Mouse (Mus musculus): Measurements from ENCODE around the gene Zfp729a. TPM values are rescaled to one million over a fixed set of nuclear protein-coding genes. Genes with fewer than 3 reads are reported as not detected.
"Not testable (repeated sequence)": the region's sequence is repeated elsewhere in the genome, so short reads cannot be mapped to it uniquely, and the experiment has no call there.

Gene Zfp729a
- polyA plus RNA-seq (2015; fragmentation: Nextera tagmentation; extraction: Ambion mirVana): 0.77 and 0.99 TPM in 2 replicates

DNA sequence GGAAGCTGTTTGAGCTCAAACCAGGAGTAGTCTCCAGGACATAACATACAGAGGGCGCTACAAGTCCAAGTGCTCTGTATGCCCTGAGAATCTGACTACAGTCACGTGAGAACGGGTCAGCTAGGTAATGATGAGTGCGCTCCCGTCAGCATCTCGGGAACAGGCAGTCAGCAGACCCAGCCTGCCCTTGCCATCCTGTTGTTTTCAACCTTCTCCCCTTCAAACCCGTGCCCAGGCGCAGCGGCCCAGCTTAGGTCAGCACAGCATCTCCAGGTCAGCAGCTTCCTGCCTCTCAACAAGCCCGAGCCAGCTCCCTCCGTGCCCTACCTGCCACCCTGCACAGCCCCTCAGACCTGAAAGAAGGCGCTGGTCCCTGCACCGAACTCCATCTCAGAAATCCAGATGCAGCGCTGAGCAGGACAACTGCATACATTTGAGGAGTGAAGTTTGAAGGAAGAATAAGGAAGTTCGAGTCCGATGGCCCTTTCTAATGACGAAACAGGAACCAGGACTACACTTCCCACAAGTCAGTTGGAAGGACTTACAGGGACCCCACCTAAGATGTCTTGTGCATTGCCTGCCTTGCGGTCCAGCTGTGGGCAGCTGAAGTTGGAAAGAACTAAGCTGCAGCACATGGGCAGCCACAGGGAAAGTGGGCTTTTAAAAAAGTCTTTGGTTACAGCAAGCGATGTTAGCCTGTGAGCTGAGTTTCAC, at the start of gene Zfp729a, which contains the start of gene Gm49345:
Gene Zfp729a (minus strand): TSS at position 498 of the 714 bp plus-strand sequence.
Gene Gm49345 (minus strand): TSS at position 476 of the 714 bp plus-strand sequence.
- peak; percentile 98 for ATAC-seq (ENCODE audit: low read depth)
- Histone ChIP-seq H3K9ac (ENCODE audit: low read depth, low read length) (peak within 1 kb of the TSS; percentile 79), H3K9me3 (replicated peaks; ENCODE audit: control insufficient read depth, low read length) (no peaks in the 10 kb centered on the region), H3K27ac (ENCODE audit: low read length) (peak within 1 kb of the TSS; percentile 29; the same call in 1 of the 2 replicates), H3K4me3 (ENCODE audit: low read depth, low read length) (peak within 1 kb of the TSS; percentile 84), H3K36me3 (ENCODE audit: control insufficient read depth, insufficient read depth) (no peaks in the 10 kb centered on the region), H3K4me2 (ENCODE audit: low read depth, low read length) (peak within 1 kb of the TSS; percentile 58), H3K27me3 (ENCODE audit: control insufficient read depth, insufficient read depth, low read depth, low read length) (no peaks in the 10 kb centered on the region), H3K4me1 (ENCODE audit: control insufficient read depth, low read depth, low read length) (no peaks in the 10 kb centered on the region)
- under 1% methylated on average over 19 of the region's 19 CpGs for WGBS (ENCODE audit: insufficient replicate concordance)

DNA sequence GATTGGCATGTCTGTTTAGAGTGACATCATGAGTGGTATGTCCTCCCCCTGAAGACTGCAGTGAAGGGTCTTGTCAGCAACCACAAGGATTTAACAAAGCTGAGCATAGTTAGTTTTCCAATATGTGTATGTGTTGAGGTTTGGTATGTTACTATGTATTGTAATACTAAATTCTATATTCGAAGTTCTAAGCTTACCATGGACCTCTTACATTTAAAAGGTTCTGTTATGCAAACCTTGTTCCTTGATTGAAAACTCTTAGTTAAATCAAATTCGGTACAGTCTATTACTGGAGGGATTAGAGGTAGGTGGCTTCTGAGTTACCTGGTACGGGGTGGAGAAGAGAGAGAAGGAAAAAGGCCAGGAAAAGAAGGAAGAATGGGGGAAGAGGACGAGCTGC, 49.4 kb upstream of the Zfp729a start, which contains the start of gene Zfp738:
Gene Zfp738 (minus strand): TSS at position 101 of the 400 bp plus-strand sequence.
- H3K9ac ChIP-seq (ENCODE audit: low read depth, low read length): no peak within 1 kb of the TSS

DNA sequence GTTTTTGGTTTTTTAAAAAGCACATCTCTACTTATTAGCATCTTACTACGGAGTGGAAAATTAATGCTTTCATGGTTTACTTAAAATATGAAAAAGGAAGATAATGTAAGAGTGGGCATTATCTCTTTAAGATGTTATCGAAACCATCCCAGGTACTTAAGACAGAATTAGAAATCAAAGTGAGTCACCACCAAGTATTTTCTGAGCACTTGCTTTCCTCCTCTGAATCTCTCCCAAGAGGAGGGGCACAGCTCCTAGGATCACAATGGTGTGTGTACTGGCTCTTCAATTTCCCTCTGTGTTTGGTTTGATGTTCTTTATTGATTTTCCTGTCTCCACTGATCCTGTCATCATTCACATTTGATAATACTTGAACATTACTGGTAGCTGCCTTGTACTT, 46.2 kb upstream of the Zfp729a start:
- H3K9ac ChIP-seq (ENCODE audit: low read depth, low read length); H3K36me3 ChIP-seq (ENCODE audit: control insufficient read depth, insufficient read depth); H3K9me3 ChIP-seq (replicated peaks; ENCODE audit: control insufficient read depth, low read length); H3K27ac ChIP-seq (ENCODE audit: low read length); ATAC-seq (ENCODE audit: low read depth); H3K27me3 ChIP-seq (ENCODE audit: control insufficient read depth, insufficient read depth, low read depth, low read length); H3K4me1 ChIP-seq (ENCODE audit: control insufficient read depth, low read depth, low read length): not testable (repeated sequence)
- WGBS (ENCODE audit: insufficient replicate concordance): 69% methylated on average over 2 of the region's 2 CpGs
- Histone ChIP-seq H3K4me3 (ENCODE audit: low read depth, low read length) (peak overlapping the region; percentile 71), H3K4me2 (ENCODE audit: low read depth, low read length) (peak overlapping the region; percentile 59)

More for the DNA sequence above, 49.4 kb upstream of the Zfp729a start, which contains the start of gene Zfp738:
- H3K36me3 ChIP-seq (ENCODE audit: control insufficient read depth, insufficient read depth): no peaks in the 10 kb centered on the region
- ATAC-seq (ENCODE audit: low read depth): no peak
- no peaks in the 10 kb centered on the region; the same call in 1 of the 2 replicates for H3K4me1 ChIP-seq (ENCODE audit: control insufficient read depth, low read depth, low read length)
- H3K27ac ChIP-seq (ENCODE audit: low read length): no peak within 1 kb of the TSS
- H3K4me3 ChIP-seq (ENCODE audit: low read depth, low read length): no peak within 1 kb of the TSS
- no peak within 1 kb of the TSS for H3K4me2 ChIP-seq (ENCODE audit: low read depth, low read length)
- H3K27me3 ChIP-seq (ENCODE audit: control insufficient read depth, insufficient read depth, low read depth, low read length): no peaks in the 10 kb centered on the region
- WGBS (ENCODE audit: insufficient replicate concordance): 64% methylated on average over 4 of the region's 4 CpGs
- no peaks in the 10 kb centered on the region for H3K9me3 ChIP-seq (replicated peaks; ENCODE audit: control insufficient read depth, low read length)

DNA sequence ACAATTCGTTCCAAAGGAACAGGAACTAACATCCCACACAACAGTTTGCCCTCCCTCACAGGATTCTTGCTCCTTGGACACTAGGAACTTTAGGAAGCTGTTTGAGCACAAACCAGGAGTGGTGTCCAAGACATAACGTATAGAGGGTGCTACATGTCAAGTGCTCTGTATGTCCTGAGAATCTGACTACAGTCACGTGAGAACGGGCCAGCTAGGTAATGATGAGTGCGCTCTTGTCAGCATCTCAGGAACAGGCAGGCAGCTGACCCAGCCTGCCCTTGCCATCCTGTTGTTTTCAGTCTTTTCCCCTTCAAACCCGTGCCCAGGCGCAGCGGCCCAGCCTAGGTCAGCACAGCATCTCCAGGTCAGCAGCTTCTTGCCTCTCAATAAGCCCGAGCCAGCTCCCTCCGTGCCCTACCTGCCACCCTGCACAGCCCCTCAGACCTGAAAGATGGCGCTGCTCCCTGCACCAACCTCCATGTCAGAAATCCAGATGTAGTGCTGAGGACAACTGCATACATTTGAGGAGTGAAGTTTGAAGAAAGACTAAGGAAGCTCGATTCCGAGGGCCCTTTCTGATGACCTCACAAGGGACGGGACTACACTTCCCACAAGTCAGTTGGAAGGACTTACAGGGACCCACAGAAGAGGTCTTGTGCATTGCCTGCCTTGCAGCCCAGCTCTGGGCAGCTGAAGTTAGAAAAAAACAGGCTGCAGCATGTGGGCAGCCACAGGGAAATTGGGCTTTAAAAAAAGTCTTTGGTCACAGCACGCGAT, 45.6 kb upstream of the Zfp729a start:
- H3K4me1 ChIP-seq (ENCODE audit: control insufficient read depth, low read depth, low read length); H3K27ac ChIP-seq (ENCODE audit: low read length); H3K9me3 ChIP-seq (replicated peaks; ENCODE audit: control insufficient read depth, low read length); H3K27me3 ChIP-seq (ENCODE audit: control insufficient read depth, insufficient read depth, low read depth, low read length); H3K36me3 ChIP-seq (ENCODE audit: control insufficient read depth, insufficient read depth): not testable (repeated sequence)
- H3K9ac ChIP-seq (ENCODE audit: low read depth, low read length): peak overlapping the region; percentile 64
- H3K4me2 ChIP-seq (ENCODE audit: low read depth, low read length): peak overlapping the region; percentile 59
- H3K4me3 ChIP-seq (ENCODE audit: low read depth, low read length): peak overlapping the region; percentile 71
- 11% methylated on average over 16 of the region's 16 CpGs for WGBS (ENCODE audit: insufficient replicate concordance)
- ATAC-seq (ENCODE audit: low read depth): peak; percentile 99

DNA sequence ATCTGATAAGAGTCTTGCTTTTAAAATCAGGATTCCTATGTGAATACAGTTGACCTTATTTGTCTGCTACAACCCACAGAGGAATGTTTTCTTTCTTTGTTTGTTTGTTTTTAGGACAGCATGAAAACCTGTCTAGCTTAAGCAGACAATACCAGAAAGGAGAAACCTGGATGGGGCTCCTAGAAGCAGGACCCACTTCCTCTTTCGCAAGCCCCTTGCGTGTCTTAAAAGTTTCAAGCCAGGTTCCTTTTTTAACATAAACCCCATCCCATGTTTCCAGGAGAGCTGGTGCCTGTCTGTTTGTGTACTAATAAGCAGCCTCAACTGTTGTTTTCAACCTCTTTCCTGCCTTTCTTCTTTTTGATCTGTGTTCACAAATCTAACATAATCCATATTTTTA, 37.3 kb upstream of the Zfp729a start:
- 42% methylated on average over 2 of the region's 2 CpGs for WGBS (ENCODE audit: insufficient replicate concordance)
- no peak overlapping the region for H3K9ac ChIP-seq (ENCODE audit: low read depth, low read length)

DNA sequence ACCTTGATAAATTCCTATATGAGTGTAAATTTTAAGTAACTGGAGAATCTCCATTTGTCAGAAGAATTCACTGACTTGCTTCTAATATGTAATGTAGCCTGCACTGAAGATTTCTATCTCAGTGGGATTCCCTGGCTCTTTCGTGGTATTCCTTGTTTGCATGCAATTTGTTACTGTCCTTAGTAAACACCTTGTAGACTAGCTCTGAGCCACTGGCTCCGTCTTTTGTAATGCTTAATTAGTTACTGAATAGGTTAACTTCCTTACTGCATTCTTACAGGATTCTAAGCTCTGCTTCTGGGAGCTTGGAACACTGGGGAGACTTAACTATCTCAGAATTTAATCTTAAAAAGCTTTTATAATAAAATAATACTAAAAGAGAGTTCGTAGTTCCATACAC, 14.9 kb upstream of the Zfp729a start:
- H3K4me3 ChIP-seq (ENCODE audit: low read depth, low read length): no peak overlapping the region
- no peak overlapping the region for H3K9ac ChIP-seq (ENCODE audit: low read depth, low read length)
- ATAC-seq (ENCODE audit: low read depth): no peak
- no peak overlapping the region for H3K27ac ChIP-seq (ENCODE audit: low read length)
- no peaks in the 10 kb centered on the region for H3K36me3 ChIP-seq (ENCODE audit: control insufficient read depth, insufficient read depth)
- H3K9me3 ChIP-seq (replicated peaks; ENCODE audit: control insufficient read depth, low read length): no peaks in the 10 kb centered on the region
- H3K4me1 ChIP-seq (ENCODE audit: control insufficient read depth, low read depth, low read length): no peaks in the 10 kb centered on the region
- 31% methylated on average over 3 of the region's 3 CpGs for WGBS (ENCODE audit: insufficient replicate concordance)
- H3K27me3 ChIP-seq (ENCODE audit: control insufficient read depth, insufficient read depth, low read depth, low read length): no peaks in the 10 kb centered on the region
- no peak overlapping the region for H3K4me2 ChIP-seq (ENCODE audit: low read depth, low read length)

More for the DNA sequence above, 37.3 kb upstream of the Zfp729a start:
- Histone ChIP-seq H3K9me3 (replicated peaks; ENCODE audit: control insufficient read depth, low read length) (no peaks in the 10 kb centered on the region), H3K4me2 (ENCODE audit: low read depth, low read length) (no peak overlapping the region), H3K36me3 (ENCODE audit: control insufficient read depth, insufficient read depth) (no peaks in the 10 kb centered on the region), H3K27me3 (ENCODE audit: control insufficient read depth, insufficient read depth, low read depth, low read length) (no peaks in the 10 kb centered on the region), H3K27ac (ENCODE audit: low read length) (no peak overlapping the region), H3K4me1 (ENCODE audit: control insufficient read depth, low read depth, low read length) (no peaks in the 10 kb centered on the region), H3K4me3 (ENCODE audit: low read depth, low read length) (no peak overlapping the region)
- no peak for ATAC-seq (ENCODE audit: low read depth)

DNA sequence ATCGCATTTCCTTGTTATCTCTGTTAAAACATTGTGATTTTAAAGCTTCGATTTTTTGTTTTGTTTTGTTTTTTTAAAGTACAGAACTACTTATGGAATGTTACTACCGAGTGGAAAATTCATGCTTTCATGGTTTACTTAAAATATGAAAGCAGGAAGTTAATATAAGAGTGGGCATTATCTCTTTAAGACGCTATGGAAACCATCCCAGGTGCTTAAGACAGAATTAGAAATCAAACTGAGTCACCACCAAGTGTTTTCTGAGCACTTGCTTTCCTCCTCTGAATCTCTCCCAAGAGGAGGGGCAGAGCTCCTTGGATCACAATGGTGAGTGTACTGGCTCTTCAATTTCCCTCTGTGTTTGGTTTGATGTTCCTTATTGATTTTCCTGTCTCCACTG, 27.5 kb downstream of the Zfp729a start:
- 60% methylated on average over 4 of the region's 4 CpGs for WGBS (ENCODE audit: insufficient replicate concordance)
- no peak for ATAC-seq (ENCODE audit: low read depth)
- Histone ChIP-seq H3K9ac (ENCODE audit: low read depth, low read length) (no peak overlapping the region), H3K27ac (ENCODE audit: low read length) (no peak overlapping the region), H3K36me3 (ENCODE audit: control insufficient read depth, insufficient read depth) (no peaks in the 10 kb centered on the region), H3K27me3 (ENCODE audit: control insufficient read depth, insufficient read depth, low read depth, low read length) (no peaks in the 10 kb centered on the region), H3K4me1 (ENCODE audit: control insufficient read depth, low read depth, low read length) (peaks cover 4% of the 10 kb centered on the region), H3K4me3 (ENCODE audit: low read depth, low read length) (peak overlapping the region; percentile 75; the same call in 1 of the 2 replicates), H3K9me3 (replicated peaks; ENCODE audit: control insufficient read depth, low read length) (no peaks in the 10 kb centered on the region), H3K4me2 (ENCODE audit: low read depth, low read length) (no peak overlapping the region)

DNA sequence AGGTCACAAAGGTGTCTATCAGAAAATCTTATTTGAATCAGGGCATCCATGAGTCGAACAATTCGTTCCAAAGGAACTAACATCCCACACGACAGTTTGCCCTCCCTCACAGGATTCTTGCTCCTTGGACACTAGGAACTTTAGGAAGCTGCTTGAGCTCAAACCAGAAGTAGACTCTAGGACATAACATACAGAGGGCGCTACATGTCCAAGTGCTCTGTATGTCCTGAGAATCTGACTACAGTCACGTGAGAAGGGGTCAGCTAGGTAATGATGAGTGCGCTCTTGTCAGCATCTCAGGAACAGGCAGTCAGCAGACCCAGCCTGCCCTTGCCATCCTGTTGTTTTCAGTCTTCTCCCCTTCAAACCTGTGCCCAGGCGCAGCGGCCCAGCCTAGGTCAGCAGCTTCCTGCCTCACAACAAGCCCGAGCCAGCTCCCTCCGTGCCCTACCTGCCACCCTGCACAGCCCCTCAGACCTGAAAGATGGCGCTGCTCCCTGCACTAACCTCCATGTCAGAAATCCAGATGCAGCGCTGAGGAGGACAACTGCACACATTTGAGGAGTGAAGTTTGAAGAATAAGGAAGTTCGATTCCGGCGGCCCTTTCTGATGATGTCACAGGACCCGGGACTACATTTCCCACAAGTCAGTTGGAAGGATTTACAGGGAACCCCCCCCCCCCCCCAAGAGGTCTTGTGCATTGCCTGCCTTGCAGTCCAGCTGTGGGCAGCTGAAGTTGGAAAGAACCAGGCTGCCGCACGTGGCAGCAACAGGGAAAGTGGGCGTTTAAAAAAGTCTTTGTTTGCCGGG, 28.3 kb downstream of the Zfp729a start, which contains the start of gene Zfp729b:
Gene Zfp729b (minus strand): TSS at position 642 of the 811 bp plus-strand sequence.
- Histone ChIP-seq H3K9me3 (replicated peaks; ENCODE audit: control insufficient read depth, low read length) (no peaks in the 10 kb centered on the region), H3K27me3 (ENCODE audit: control insufficient read depth, insufficient read depth, low read depth, low read length) (no peaks in the 10 kb centered on the region)

More for the DNA sequence above, 28.3 kb downstream of the Zfp729a start, which contains the start of gene Zfp729b:
- peak within 1 kb of the TSS; percentile 65 for H3K4me2 ChIP-seq (ENCODE audit: low read depth, low read length)
- peaks cover 4% of the 10 kb centered on the region for H3K4me1 ChIP-seq (ENCODE audit: control insufficient read depth, low read depth, low read length)
- H3K9ac ChIP-seq (ENCODE audit: low read depth, low read length): peak within 1 kb of the TSS; percentile 77
- H3K27ac ChIP-seq (ENCODE audit: low read length): peak within 1 kb of the TSS; percentile 15; the same call in 1 of the 2 replicates
- peak; percentile 90 for ATAC-seq (ENCODE audit: low read depth)
- H3K4me3 ChIP-seq (ENCODE audit: low read depth, low read length): peak within 1 kb of the TSS; percentile 75
- no peaks in the 10 kb centered on the region for H3K36me3 ChIP-seq (ENCODE audit: control insufficient read depth, insufficient read depth)
- 3% methylated on average over 20 of the region's 20 CpGs for WGBS (ENCODE audit: insufficient replicate concordance)
